Mouse (Mus musculus): ENCODE data around the gene Gata1. TPM values are rescaled to one million over a fixed set of nuclear protein-coding genes. Genes with fewer than 3 reads are reported as not detected.
"Not testable (repeated sequence)": the region's sequence is repeated elsewhere in the genome, so short reads cannot be mapped to it uniquely, and the experiment has no call there.

Gata1 gene
- polyA plus RNA-seq, 1 experiment from 2014 or later: not detected

- Histone ChIP-seq H3K4me2 (ENCODE audit: low read length) (peak within 1 kb of the TSS; percentile 63), H3K27ac (replicated peaks; ENCODE audit: low read depth, low read length) (peak within 1 kb of the TSS; percentile 83), H3K27me3 (ENCODE audit: control insufficient read depth, insufficient read depth, low read length) (no peaks in the 10 kb centered on the region), H3K36me3 (ENCODE audit: control insufficient read depth, insufficient read depth, low read length) (peaks cover 16% of the 10 kb centered on the region), H3K4me1 (ENCODE audit: control insufficient read depth, insufficient read depth, low read length) (peaks cover 8% of the 10 kb centered on the region; the same call in 1 of the 2 replicates), H3K9me3 (ENCODE audit: control insufficient read depth, low read length) (no peaks in the 10 kb centered on the region), H3K9ac (replicated peaks; ENCODE audit: low read length) (peak within 1 kb of the TSS; percentile 56), H3K4me3 (replicated peaks; ENCODE audit: low read depth, low read length) (peak within 1 kb of the TSS; percentile 47)
- ATAC-seq (ENCODE audit: low FRiP score, low TSS enrichment) (peak; percentile 89), DNase-seq (peak; percentile 90)
- WGBS: 17% methylated on average over 40 of the region's 40 CpGs
These were observed 58.1 kb downstream of the Gata1 start, which contains the start of gene Pcsk1n for GRCm38 (mm10) chrX:7919601-7920383. TSS of gene Pcsk1n (plus strand) at chrX:7919822.

- H3K4me3 ChIP-seq (replicated peaks; ENCODE audit: low read depth, low read length); DNase-seq; H3K27me3 ChIP-seq (ENCODE audit: control insufficient read depth, insufficient read depth, low read length); H3K9ac ChIP-seq (replicated peaks; ENCODE audit: low read length); H3K36me3 ChIP-seq (ENCODE audit: control insufficient read depth, insufficient read depth, low read length); ATAC-seq (ENCODE audit: low FRiP score, low TSS enrichment); H3K4me1 ChIP-seq (ENCODE audit: control insufficient read depth, insufficient read depth, low read length); H3K9me3 ChIP-seq (ENCODE audit: control insufficient read depth, low read length); H3K27ac ChIP-seq (replicated peaks; ENCODE audit: low read depth, low read length); H3K4me2 ChIP-seq (ENCODE audit: low read length): not testable (repeated sequence)
- WGBS: 76% methylated on average over 6 of the region's 6 CpGs
These were observed 59.9 kb downstream of the Gata1 start for GRCm38 (mm10) chrX:7917960-7918359.

- WGBS: 24% methylated on average over 3 of the region's 3 CpGs
- peak; percentile 12 for DNase-seq
- H3K36me3 ChIP-seq (ENCODE audit: control insufficient read depth, insufficient read depth, low read length); H3K9me3 ChIP-seq (ENCODE audit: control insufficient read depth, low read length); H3K9ac ChIP-seq (replicated peaks; ENCODE audit: low read length); H3K27me3 ChIP-seq (ENCODE audit: control insufficient read depth, insufficient read depth, low read length); ATAC-seq (ENCODE audit: low FRiP score, low TSS enrichment); H3K4me2 ChIP-seq (ENCODE audit: low read length); H3K4me1 ChIP-seq (ENCODE audit: control insufficient read depth, insufficient read depth, low read length); H3K4me3 ChIP-seq (replicated peaks; ENCODE audit: low read depth, low read length); H3K27ac ChIP-seq (replicated peaks; ENCODE audit: low read depth, low read length): not testable (repeated sequence)
These were observed 62.2 kb downstream of the Gata1 start for GRCm38 (mm10) chrX:7915669-7916068.

- H3K4me3 ChIP-seq (replicated peaks; ENCODE audit: low read depth, low read length): no peak overlapping the region
- 0 out of 2 replicates have a peak, but pooled peaks cover 11% of the 10 kb centered on the region for H3K36me3 ChIP-seq (ENCODE audit: control insufficient read depth, insufficient read depth, low read length)
- H3K4me1 ChIP-seq (ENCODE audit: control insufficient read depth, insufficient read depth, low read length): no peaks in the 10 kb centered on the region
- H3K4me2 ChIP-seq (ENCODE audit: low read length): no peak overlapping the region
- ATAC-seq (ENCODE audit: low FRiP score, low TSS enrichment): no peak
- 39% methylated on average over 6 of the region's 6 CpGs for WGBS
- no peak overlapping the region for H3K9ac ChIP-seq (replicated peaks; ENCODE audit: low read length)
- no peak overlapping the region for H3K27ac ChIP-seq (replicated peaks; ENCODE audit: low read depth, low read length)
- no peaks in the 10 kb centered on the region for H3K27me3 ChIP-seq (ENCODE audit: control insufficient read depth, insufficient read depth, low read length)
- peak; percentile 38 for DNase-seq
- no peaks in the 10 kb centered on the region for H3K9me3 ChIP-seq (ENCODE audit: control insufficient read depth, low read length)
These were observed 67.4 kb downstream of the Gata1 start for GRCm38 (mm10) chrX:7910473-7910872.

Other genes starting within 250 kb of the Gata1 start
- gene Praf2, start 249.6 kb downstream of the Gata1 start, polyA plus RNA-seq (2014; fragmentation: Nextera tagmentation; extraction: Ambion mirVana): 126 and 144 TPM in 2 replicates
- gene Ccdc120, start 227.2 kb downstream of the Gata1 start, polyA plus RNA-seq (2014; fragmentation: Nextera tagmentation; extraction: Ambion mirVana): 72.2 and 73.0 TPM in 2 replicates
- 21.7 and 21.8 TPM in 2 replicates for gene Tfe3, start 215.5 kb downstream of the Gata1 start, polyA plus RNA-seq (2014; fragmentation: Nextera tagmentation; extraction: Ambion mirVana)
- gene Gripap1, start 188.3 kb downstream of the Gata1 start, polyA plus RNA-seq (2014; fragmentation: Nextera tagmentation; extraction: Ambion mirVana): 56.0 and 56.6 TPM in 2 replicates
- gene Kcnd1, start 155.8 kb downstream of the Gata1 start, polyA plus RNA-seq (2014; fragmentation: Nextera tagmentation; extraction: Ambion mirVana): 1.7 and 2.3 TPM in 2 replicates
- gene Otud5, start 136.7 kb downstream of the Gata1 start, polyA plus RNA-seq (2014; fragmentation: Nextera tagmentation; extraction: Ambion mirVana): 32.3 and 38.0 TPM in 2 replicates
- gene Pim2, start 99.8 kb downstream of the Gata1 start, polyA plus RNA-seq (2014; fragmentation: Nextera tagmentation; extraction: Ambion mirVana): 13.9 and 18.8 TPM in 2 replicates
- gene Slc35a2, start 94.0 kb downstream of the Gata1 start, polyA plus RNA-seq (2014; fragmentation: Nextera tagmentation; extraction: Ambion mirVana): 17.4 and 24.6 TPM in 2 replicates
- gene Pqbp1, start 78.8 kb downstream of the Gata1 start, polyA plus RNA-seq (2014; fragmentation: Nextera tagmentation; extraction: Ambion mirVana): 181 and 219 TPM in 2 replicates
- gene Timm17b, start 78.7 kb downstream of the Gata1 start, polyA plus RNA-seq (2014; fragmentation: Nextera tagmentation; extraction: Ambion mirVana): 171 and 214 TPM in 2 replicates
- gene Gm10491, start 70.2 kb downstream of the Gata1 start, polyA plus RNA-seq (2014; fragmentation: Nextera tagmentation; extraction: Ambion mirVana): not detected in 2 replicates
- gene Gm10490, start 68.5 kb downstream of the Gata1 start, polyA plus RNA-seq (2014; fragmentation: Nextera tagmentation; extraction: Ambion mirVana): not detected in 2 replicates
- gene Pcsk1n, start 58.2 kb downstream of the Gata1 start, polyA plus RNA-seq (2014; fragmentation: Nextera tagmentation; extraction: Ambion mirVana): 197 and 199 TPM in 2 replicates
- not detected in 2 replicates for gene Eras, start 49.5 kb downstream of the Gata1 start, polyA plus RNA-seq (2014; fragmentation: Nextera tagmentation; extraction: Ambion mirVana)
- 59.7 and 70.2 TPM in 2 replicates for gene Hdac6, start 30.2 kb downstream of the Gata1 start, polyA plus RNA-seq (2014; fragmentation: Nextera tagmentation; extraction: Ambion mirVana)
- not detected in 2 replicates for gene Glod5, start 40.4 kb upstream of the Gata1 start, polyA plus RNA-seq (2014; fragmentation: Nextera tagmentation; extraction: Ambion mirVana)
- 34.0 and 38.2 TPM in 2 replicates for gene Suv39h1, start 96.7 kb upstream of the Gata1 start, polyA plus RNA-seq (2014; fragmentation: Nextera tagmentation; extraction: Ambion mirVana)
- gene Was, start 112.4 kb upstream of the Gata1 start, polyA plus RNA-seq (2014; fragmentation: Nextera tagmentation; extraction: Ambion mirVana): 0.16 TPM in 1 of 2 replicates, not detected in the other
- gene Wdr13, start 154.8 kb upstream of the Gata1 start, polyA plus RNA-seq (2014; fragmentation: Nextera tagmentation; extraction: Ambion mirVana): 54.4 and 57.9 TPM in 2 replicates
- gene Rbm3, start 167.8 kb upstream of the Gata1 start, polyA plus RNA-seq (2014; fragmentation: Nextera tagmentation; extraction: Ambion mirVana): 386 and 395 TPM in 2 replicates
- 22.4 and 24.8 TPM in 2 replicates for gene Tbc1d25, start 198.1 kb upstream of the Gata1 start, polyA plus RNA-seq (2014; fragmentation: Nextera tagmentation; extraction: Ambion mirVana)
- gene Ebp, start 215.4 kb upstream of the Gata1 start, polyA plus RNA-seq (2014; fragmentation: Nextera tagmentation; extraction: Ambion mirVana): 24.7 and 29.6 TPM in 2 replicates
- 45.5 and 50.4 TPM in 2 replicates for gene Porcn, start 228.5 kb upstream of the Gata1 start, polyA plus RNA-seq (2014; fragmentation: Nextera tagmentation; extraction: Ambion mirVana)